Mouse (Mus musculus) midbrain, embryonic 12.5 days (tissue): ENCODE data around the gene Hic2. TPM values are rescaled to one million over a fixed set of nuclear protein-coding genes. Genes with fewer than 3 reads are reported as not detected.

Experiments
- ATAC-seq: fragments of 200-750 bp; cut with Nextera tagmentation; 2 replicates; pipeline ENCODE4 v1.8.0; 2017; ENCODE audit warnings: low read depth, moderate TSS enrichment, moderate library complexity; ENCODE audit not compliant: low FRiP score
- H3K27ac ChIP-seq: fragments of 300-500 bp; sonication (generic); replicated peaks from 2 replicates; pipeline ENCODE4 v1.5.1; 2016; ENCODE audit warnings: mild to moderate bottlenecking
- H3K27me3 ChIP-seq: fragments of 300-500 bp; sonication (generic); 2 replicates; pipeline ENCODE4 v1.6.1; 2016; ENCODE audit warnings: mild to moderate bottlenecking
- H3K36me3 ChIP-seq: fragments of 300-500 bp; sonication (generic); 2 replicates; pipeline ENCODE4 v1.6.1; 2016
- H3K4me1 ChIP-seq: fragments of 300-500 bp; sonication (generic); 2 replicates; pipeline ENCODE4 v1.6.1; 2016
- H3K4me2 ChIP-seq: fragments of 300-500 bp; sonication (generic); replicated peaks from 2 replicates; pipeline ENCODE4 v1.6.1; 2016; ENCODE audit warnings: mild to moderate bottlenecking, moderate library complexity
- H3K4me3 ChIP-seq: fragments of 300-500 bp; sonication (generic); 2 replicates; pipeline ENCODE4 v1.5.1; 2016; ENCODE audit warnings: mild to moderate bottlenecking
- H3K9ac ChIP-seq: fragments of 300-500 bp; sonication (generic); replicated peaks from 2 replicates; pipeline ENCODE4 v1.6.1; 2016; ENCODE audit warnings: mild to moderate bottlenecking, moderate library complexity
- H3K9me3 ChIP-seq: fragments of 300-500 bp; sonication (generic); 2 replicates; pipeline ENCODE4 v1.6.1; 2016; ENCODE audit warnings: mild to moderate bottlenecking
- WGBS: fragments of 180-500 bp; shearing (Covaris S2); methylation state at CpG from one replicate; pipeline ENCODE4 v1.1.7; 2016; 5-methylcytosine and 5-hydroxymethylcytosine counted together
- polyA plus RNA-seq: library from polyadenylated mRNA; unstranded; fragments of >200 nt; fragmentation: Nextera tagmentation; extraction: Ambion mirVana; gene quantifications from 2 replicates; pipeline ENCODE4 v1.2.1, GENCODE M21; 2016

The Hic2 gene
- polyA plus RNA-seq, 1 experiment from 2014 or later: 15.3 TPM

DNA sequence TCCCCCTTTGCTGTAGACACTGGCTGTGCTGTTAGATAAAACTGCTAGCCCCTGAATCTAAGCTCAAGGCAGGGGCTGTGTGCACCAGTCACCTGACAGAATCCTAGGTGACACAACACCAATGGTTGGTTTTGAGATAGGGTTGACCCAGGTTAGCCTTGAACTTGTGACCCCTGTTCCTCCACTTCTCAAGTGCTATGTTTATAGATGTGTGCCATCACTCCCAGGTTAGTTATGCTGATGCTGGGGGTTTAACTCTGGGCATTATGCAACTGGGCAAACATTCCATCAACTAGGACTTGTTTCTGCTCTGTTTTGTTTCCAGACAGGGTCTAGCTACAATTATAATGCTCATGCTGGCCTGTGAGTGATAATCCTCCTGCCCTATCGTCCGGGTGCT is 53.7 kb downstream of the Hic2 start:
- no peak for ATAC-seq

DNA sequence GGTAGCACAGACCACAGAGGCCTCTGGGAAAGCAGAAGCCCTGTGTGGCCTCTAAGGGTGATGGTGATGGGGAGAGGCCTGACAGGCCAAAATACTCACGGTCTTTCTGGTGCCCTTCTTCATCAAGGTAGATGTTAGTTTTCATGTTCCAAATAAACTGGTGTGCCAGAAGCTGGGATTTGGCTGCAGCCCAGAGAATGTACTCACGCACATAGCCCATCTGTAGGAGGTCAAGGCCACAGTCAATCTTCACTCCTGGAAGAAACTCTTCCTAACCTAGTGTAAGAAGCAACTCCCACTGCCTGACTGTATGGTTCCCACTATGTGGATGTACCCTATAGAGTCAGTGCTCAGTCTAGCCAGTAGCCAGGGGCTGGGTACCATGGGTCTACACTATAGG is 57.6 kb downstream of the Hic2 start:
- no peaks in the 10 kb centered on the region for H3K9me3 ChIP-seq
- peaks cover 65% of the 10 kb centered on the region for H3K36me3 ChIP-seq
- no peak for ATAC-seq
- H3K4me2 ChIP-seq: no peak overlapping the region
- WGBS: 100% methylated on average over 2 of the region's 2 CpGs
- no peaks in the 10 kb centered on the region for H3K27me3 ChIP-seq
- H3K4me3 ChIP-seq: no peak overlapping the region
- no peaks in the 10 kb centered on the region for H3K4me1 ChIP-seq
- H3K27ac ChIP-seq: no peak overlapping the region
- H3K9ac ChIP-seq: no peak overlapping the region

More for the DNA sequence above, 53.7 kb downstream of the Hic2 start:
- H3K9me3 ChIP-seq: no peaks in the 10 kb centered on the region
- H3K9ac ChIP-seq: no peak overlapping the region
- no peak overlapping the region for H3K4me2 ChIP-seq
- no peak overlapping the region for H3K27ac ChIP-seq
- H3K4me1 ChIP-seq: no peaks in the 10 kb centered on the region
- H3K27me3 ChIP-seq: no peaks in the 10 kb centered on the region
- H3K4me3 ChIP-seq: no peak overlapping the region
- 79% methylated on average over 2 of the region's 2 CpGs for WGBS
- H3K36me3 ChIP-seq: peaks cover 85% of the 10 kb centered on the region

DNA sequence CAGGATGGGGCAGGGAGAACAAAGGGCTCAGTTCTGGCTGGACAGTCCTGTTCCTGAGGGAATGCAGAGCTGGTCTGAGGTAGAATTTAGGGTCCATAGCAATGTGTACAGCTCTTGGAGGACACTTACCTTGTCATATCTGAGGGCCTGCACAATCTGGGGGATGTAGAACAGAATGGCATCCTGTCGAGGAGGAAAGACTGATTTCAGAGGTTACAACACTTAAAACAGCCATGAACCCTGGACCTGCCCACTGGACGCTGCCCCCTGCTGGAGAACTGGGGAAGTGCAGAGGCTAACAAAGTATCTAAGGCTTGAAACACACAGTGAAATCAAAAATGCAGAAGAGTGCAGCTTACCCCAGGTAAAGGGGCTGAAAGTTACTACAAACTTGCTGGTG is 59.4 kb downstream of the Hic2 start:
- Histone ChIP-seq H3K9ac (no peak overlapping the region), H3K4me1 (no peaks in the 10 kb centered on the region), H3K9me3 (no peaks in the 10 kb centered on the region), H3K4me2 (no peak overlapping the region), H3K27ac (no peak overlapping the region), H3K4me3 (no peak overlapping the region), H3K36me3 (peaks cover 67% of the 10 kb centered on the region), H3K27me3 (no peaks in the 10 kb centered on the region)
- 2% methylated on average over 2 of the region's 2 CpGs for whole genome bisulfite sequencing
- 0 out of 2 replicates have a peak, but pooled peaks have one; percentile 30 for ATAC-seq

DNA sequence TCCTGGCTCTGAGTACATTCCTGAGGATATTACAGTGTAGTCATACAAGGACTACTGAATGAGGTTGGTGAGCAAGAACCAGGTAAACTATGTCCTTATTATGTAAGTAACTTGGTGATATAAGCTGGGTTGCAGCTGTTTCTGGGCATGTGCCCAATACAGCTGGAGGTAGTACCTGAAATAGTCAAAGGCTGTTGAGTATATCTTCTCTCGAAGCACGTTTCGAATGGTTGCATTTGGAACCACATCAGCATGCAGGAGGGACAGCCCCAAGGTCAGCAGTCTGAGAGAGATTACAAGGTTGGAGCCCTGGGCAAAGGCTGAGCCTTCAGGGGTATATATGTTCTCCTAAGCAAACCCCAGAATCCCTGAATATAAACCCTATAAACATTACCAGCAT is 67.4 kb downstream of the Hic2 start:
- no peaks in the 10 kb centered on the region for H3K4me1 ChIP-seq
- peaks cover 86% of the 10 kb centered on the region for H3K36me3 ChIP-seq
- H3K27ac ChIP-seq: no peak overlapping the region
- no peak for ATAC-seq
- no peaks in the 10 kb centered on the region for H3K27me3 ChIP-seq
- 94% methylated on average over 3 of the region's 3 CpGs for WGBS
- H3K9ac ChIP-seq: no peak overlapping the region
- no peak overlapping the region for H3K4me3 ChIP-seq
- H3K4me2 ChIP-seq: no peak overlapping the region
- no peaks in the 10 kb centered on the region for H3K9me3 ChIP-seq

DNA sequence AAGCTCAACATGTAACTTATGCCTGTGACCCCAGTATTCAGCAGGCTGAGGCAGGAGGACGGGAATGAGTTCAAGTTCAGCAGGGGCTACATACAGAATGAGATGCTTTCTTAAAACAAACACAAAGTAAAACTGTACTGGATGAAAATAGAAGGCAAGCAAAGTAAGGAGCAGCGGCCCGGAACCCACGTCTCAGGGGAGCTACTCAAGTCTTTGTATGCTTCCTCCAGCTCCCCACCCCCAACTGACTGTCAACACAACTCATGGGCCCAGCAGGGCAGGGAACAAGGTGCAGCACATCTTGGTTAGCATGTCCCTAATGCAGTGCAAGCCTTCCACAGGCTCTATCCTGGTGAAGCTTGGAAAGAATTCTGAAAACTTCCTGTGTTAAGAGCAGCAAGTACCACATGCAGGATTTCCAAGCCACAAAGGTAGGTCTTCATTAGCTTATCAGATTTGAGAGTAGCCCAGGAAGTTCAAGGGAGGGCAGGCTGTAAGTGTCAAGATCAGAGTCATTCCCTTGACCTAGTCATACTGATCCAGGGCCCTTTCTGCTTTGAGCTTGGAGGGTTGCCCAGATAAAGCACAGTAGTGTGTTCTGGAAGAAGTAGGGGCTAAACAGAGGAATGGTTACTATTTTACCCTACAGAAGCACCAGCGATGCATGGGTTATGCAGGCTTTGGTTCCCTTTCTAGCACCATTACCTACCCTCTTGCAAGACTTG is 70.3 kb downstream of the Hic2 start:
- H3K36me3 ChIP-seq: peaks cover 80% of the 10 kb centered on the region
- WGBS: 82% methylated on average over 5 of the region's 5 CpGs
- H3K27ac ChIP-seq: no peak overlapping the region
- H3K9me3 ChIP-seq: no peaks in the 10 kb centered on the region
- no peaks in the 10 kb centered on the region for H3K27me3 ChIP-seq
- H3K4me2 ChIP-seq: no peak overlapping the region
- H3K4me1 ChIP-seq: no peaks in the 10 kb centered on the region
- no peak overlapping the region for H3K9ac ChIP-seq
- ATAC-seq: no peak
- H3K4me3 ChIP-seq: no peak overlapping the region

DNA sequence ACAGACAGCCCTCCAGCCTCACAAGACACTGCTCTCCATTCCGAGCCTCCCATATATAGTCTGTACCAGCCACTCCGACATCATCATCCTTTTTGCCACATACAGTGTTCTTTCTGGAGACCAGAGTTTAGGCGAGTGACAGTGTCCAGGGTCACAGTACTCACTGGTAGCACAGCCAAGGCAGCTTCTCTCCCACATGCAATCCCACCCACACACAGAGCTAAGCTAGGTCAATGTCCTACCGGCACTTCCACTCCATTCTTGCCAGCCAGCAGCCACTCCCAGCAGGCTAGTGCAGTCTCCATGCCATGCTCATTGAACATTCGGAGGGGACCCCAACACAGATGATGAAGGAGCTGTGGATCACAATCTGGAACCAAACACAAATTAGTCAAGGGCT is 74.1 kb downstream of the Hic2 start:
- Histone ChIP-seq H3K4me3 (no peak overlapping the region), H3K27me3 (no peaks in the 10 kb centered on the region), H3K9me3 (no peaks in the 10 kb centered on the region), H3K9ac (no peak overlapping the region), H3K4me2 (no peak overlapping the region), H3K36me3 (peaks cover 75% of the 10 kb centered on the region), H3K4me1 (no peaks in the 10 kb centered on the region), H3K27ac (no peak overlapping the region)
- whole genome bisulfite sequencing: 94% methylated on average over 5 of the region's 5 CpGs
- no peak for ATAC-seq

DNA sequence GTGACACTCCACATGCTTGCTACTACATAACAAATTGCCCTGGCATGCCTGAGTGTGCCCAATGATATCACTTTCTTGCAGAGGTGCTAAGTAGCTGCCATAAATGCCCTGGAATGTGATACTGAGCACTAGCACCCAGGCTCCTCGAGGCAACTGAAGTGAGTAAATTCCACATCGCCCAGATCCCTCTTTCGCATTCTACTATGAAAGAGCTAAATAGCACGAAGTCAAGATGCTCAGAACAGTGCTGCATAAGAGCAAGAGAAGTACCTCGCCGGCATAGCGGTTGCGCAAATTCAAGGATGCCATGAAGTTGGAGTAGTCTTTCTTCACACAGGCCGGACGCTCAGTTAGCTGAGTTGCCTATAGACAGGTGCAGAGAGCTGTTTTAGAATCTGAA is 75.7 kb downstream of the Hic2 start:
- Histone ChIP-seq H3K36me3 (peaks cover 78% of the 10 kb centered on the region), H3K9me3 (no peaks in the 10 kb centered on the region), H3K9ac (no peak overlapping the region), H3K27ac (no peak overlapping the region), H3K4me1 (no peaks in the 10 kb centered on the region), H3K27me3 (no peaks in the 10 kb centered on the region), H3K4me3 (no peak overlapping the region), H3K4me2 (no peak overlapping the region)
- WGBS: 97% methylated on average over 10 of the region's 10 CpGs
- ATAC-seq: no peak

DNA sequence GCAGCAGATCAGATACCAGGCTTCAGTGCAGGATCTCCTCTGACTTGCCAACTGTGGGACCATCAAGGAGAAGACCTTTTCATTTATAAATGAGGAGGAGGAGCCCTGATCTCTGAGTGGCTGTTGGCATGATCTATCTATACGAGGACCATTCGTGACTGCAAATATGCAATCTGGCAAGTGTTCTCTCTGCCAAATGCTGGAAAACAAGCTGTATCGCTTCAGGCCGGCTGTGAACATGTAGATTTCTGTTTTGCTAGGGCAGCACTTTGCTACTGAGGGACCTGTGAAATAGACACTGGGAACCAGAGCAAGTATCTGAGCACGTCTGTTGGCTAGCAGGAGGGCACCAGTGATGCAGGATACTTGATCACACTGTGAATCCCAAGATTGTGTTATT is 79.2 kb downstream of the Hic2 start:
- no peak for ATAC-seq
- peaks cover 82% of the 10 kb centered on the region for H3K36me3 ChIP-seq
- no peak overlapping the region for H3K4me3 ChIP-seq

More for the DNA sequence above, 79.2 kb downstream of the Hic2 start:
- no peak overlapping the region for H3K27ac ChIP-seq
- no peaks in the 10 kb centered on the region for H3K9me3 ChIP-seq
- H3K27me3 ChIP-seq: no peaks in the 10 kb centered on the region
- H3K4me2 ChIP-seq: no peak overlapping the region
- no peak overlapping the region for H3K9ac ChIP-seq
- whole genome bisulfite sequencing: 96% methylated on average over 5 of the region's 5 CpGs
- no peaks in the 10 kb centered on the region for H3K4me1 ChIP-seq

Other genes starting within 250 kb of the Hic2 start
- gene Ypel1, start 163.9 kb upstream of the Hic2 start, polyA plus RNA-seq: 128 and 129 TPM in 2 replicates
- gene Ppil2, start 122.3 kb upstream of the Hic2 start, polyA plus RNA-seq: 154 and 164 TPM in 2 replicates
- 71.6 and 73.8 TPM in 2 replicates for gene 2610318N02Rik, start 108.4 kb upstream of the Hic2 start, polyA plus RNA-seq
- 58.6 and 58.8 TPM in 2 replicates for gene Sdf2l1, start 101.2 kb upstream of the Hic2 start, polyA plus RNA-seq
- gene Ydjc, start 89.0 kb upstream of the Hic2 start, polyA plus RNA-seq: 9.6 and 10.0 TPM in 2 replicates
- 0.63 and 0.92 TPM in 2 replicates for gene Ccdc116, start 86.3 kb upstream of the Hic2 start, polyA plus RNA-seq
- 371 TPM in 2 replicates for gene Ube2l3, start 30.9 kb upstream of the Hic2 start, polyA plus RNA-seq
- 2.3 TPM in 2 replicates for gene Rimbp3, start 25.0 kb upstream of the Hic2 start, polyA plus RNA-seq
- 18.4 and 22.8 TPM in 2 replicates for gene Tmem191c, start 42.5 kb downstream of the Hic2 start, polyA plus RNA-seq
- gene Serpind1, start 97.8 kb downstream of the Hic2 start, polyA plus RNA-seq: 0.46 and 0.58 TPM in 2 replicates
- gene Snap29, start 172.4 kb downstream of the Hic2 start, polyA plus RNA-seq: 17.0 and 18.3 TPM in 2 replicates
- gene Pi4ka, start 172.7 kb downstream of the Hic2 start, polyA plus RNA-seq: 64.6 and 70.8 TPM in 2 replicates
- gene Crkl, start 218.4 kb downstream of the Hic2 start, polyA plus RNA-seq: 98.2 and 100 TPM in 2 replicates